Mouse (Mus musculus): ENCODE measurements at regions not wholly inside any gene's neighbourhood (a gene's known extent, or its start where the extent isn't known, plus 50 kb on each side); places are given as distances from the start of the nearest gene placed in this dataset.

GRCm38 (mm10) chr13:73405720-73406629 lies 61.0 kb upstream of the Lpcat1 start:
- ATAC-seq (replicated peaks; ENCODE audit: poor library complexity) = peak; percentile 72

GRCm38 (mm10) chr13:73400921-73401320 lies 66.1 kb upstream of the Lpcat1 start:
- ATAC-seq (replicated peaks; ENCODE audit: poor library complexity) = no peak

- ATAC-seq (replicated peaks; ENCODE audit: poor library complexity) = no peak
These were observed 68.7 kb upstream of the Ndufs6 start for GRCm38 (mm10) chr13:73397033-73397432.

GRCm38 (mm10) chr13:73395856-73396255 lies 67.5 kb upstream of the Ndufs6 start:
- no peak for ATAC-seq (replicated peaks; ENCODE audit: poor library complexity)

GRCm38 (mm10) chr13:73389051-73389450 lies 60.7 kb upstream of the Ndufs6 start:
- no peak for ATAC-seq (replicated peaks; ENCODE audit: poor library complexity)

- ATAC-seq (replicated peaks; ENCODE audit: poor library complexity) = peak; percentile 83
These were observed 55.2 kb upstream of the Ndufs6 start for GRCm38 (mm10) chr13:73383585-73383984.

Data from megakaryocyte progenitor cell, adult 5-6 weeks (primary cell).